Mouse (Mus musculus): Measurements from ENCODE around the gene Aox1. TPM values are rescaled to one million over a fixed set of nuclear protein-coding genes. Genes with fewer than 3 reads are reported as not detected.

Aox1 gene
- total RNA-seq, 2 experiments from 2014 or later: 2.7 to 2.9 TPM

Other genes with a start within 250 kb of the Aox1 start
- gene Sgo2a, start 34.0 kb upstream of the Aox1 start, total RNA-seq (2021): 1 to 10 TPM; 6.4 to 7.2 TPM
- gene Kctd18, start 11.0 kb upstream of the Aox1 start, total RNA-seq (2021): 1 to 10 TPM; 8.8 to 8.9 TPM
- gene Aox3, start 83.2 kb downstream of the Aox1 start, total RNA-seq (2021): under 1 TPM; 0.22 to 0.47 TPM
- gene Aox4, start 180.5 kb downstream of the Aox1 start, total RNA-seq (2021): not detected
- under 1 TPM; 0.05 TPM for gene Aox2, start 248.4 kb downstream of the Aox1 start, total RNA-seq (2021)